Mouse (Mus musculus) embryonic facial prominence, embryonic 13.5 days (tissue): ENCODE measurements at regions not wholly inside any gene's neighbourhood (a gene's known extent, or its start where the extent isn't known, plus 50 kb on each side); places are given as distances from the start of the nearest gene placed in this dataset.
A peak's percentile ranks its signal among the peaks of the same experiment; 100 is the strongest.

ENCODE experiments used
- ATAC-seq: fragments of 200-750 bp; cut with Nextera tagmentation; 2 replicates; pipeline ENCODE4 v1.8.0; 2017; ENCODE audit warnings: low read depth; ENCODE audit not compliant: insufficient number of reproducible peaks, insufficient read depth, low FRiP score, low TSS enrichment
- H3K27ac ChIP-seq: fragments of 300-500 bp; sonication (generic); 2 replicates; pipeline ENCODE4 v1.5.1; 2015; ENCODE audit warnings: moderate library complexity, mild to moderate bottlenecking, inconsistent platforms
- H3K27me3 ChIP-seq: fragments of 300-500 bp; sonication (generic); 2 replicates; pipeline ENCODE4 v1.6.1; 2015; ENCODE audit warnings: mild to moderate bottlenecking, inconsistent platforms
- H3K36me3 ChIP-seq: fragments of 300-500 bp; sonication (generic); 2 replicates; pipeline ENCODE4 v1.6.1; 2015; ENCODE audit warnings: mild to moderate bottlenecking, inconsistent platforms
- H3K4me1 ChIP-seq: fragments of 300-500 bp; sonication (generic); 2 replicates; pipeline ENCODE4 v1.6.1; 2015; ENCODE audit warnings: inconsistent platforms
- H3K4me2 ChIP-seq: fragments of 300-500 bp; sonication (generic); 2 replicates; pipeline ENCODE4 v1.6.1; 2015; ENCODE audit warnings: moderate library complexity, mild to moderate bottlenecking, inconsistent platforms
- H3K4me3 ChIP-seq: fragments of 300-500 bp; sonication (generic); 2 replicates; pipeline ENCODE4 v1.5.1; 2015; ENCODE audit warnings: mild to moderate bottlenecking, inconsistent platforms
- H3K9ac ChIP-seq: fragments of 300-500 bp; sonication (generic); 2 replicates; pipeline ENCODE4 v1.6.1; 2015; ENCODE audit warnings: mild to moderate bottlenecking, inconsistent platforms
- H3K9me3 ChIP-seq: fragments of 300-500 bp; sonication (generic); 2 replicates; pipeline ENCODE4 v1.6.1; 2016; ENCODE audit warnings: inconsistent platforms
- WGBS: fragments of 180-500 bp; shearing (Covaris S2); methylation state at CpG from one replicate; pipeline ENCODE4 v1.1.7; 2015; ENCODE audit warnings: mixed read lengths; 5-methylcytosine and 5-hydroxymethylcytosine counted together

DNA sequence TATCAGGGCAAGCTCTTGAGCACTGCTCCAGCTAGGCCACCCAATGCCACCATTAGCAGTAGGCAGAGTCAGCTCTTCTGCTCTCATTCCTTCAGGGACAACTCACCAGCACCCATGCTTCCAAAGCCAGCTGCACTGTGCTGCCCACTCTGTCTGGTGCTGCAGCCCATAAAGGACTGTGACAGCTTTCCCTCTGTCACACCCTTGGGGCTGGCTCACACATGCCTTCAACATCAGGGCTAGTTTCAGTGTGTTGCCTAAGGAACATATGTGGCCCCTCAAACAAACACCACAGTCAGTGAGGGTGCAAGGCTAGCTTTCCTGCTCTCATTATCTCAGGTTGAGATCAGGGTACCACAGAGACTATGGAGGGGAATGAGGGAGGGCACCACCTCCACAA is 75.3 kb downstream of the Gm19965 start:
- H3K9me3 ChIP-seq, result no peaks in the 10 kb centered on the region
- 0 out of 2 replicates have a peak, but pooled peaks have one; percentile 56 for ATAC-seq
- H3K36me3 ChIP-seq, result no peaks in the 10 kb centered on the region
- no peak overlapping the region for H3K27ac ChIP-seq
- no peak overlapping the region for H3K4me2 ChIP-seq
- H3K4me3 ChIP-seq, result no peak overlapping the region
- H3K4me1 ChIP-seq, result no peaks in the 10 kb centered on the region
- no peak overlapping the region for H3K9ac ChIP-seq
- no peaks in the 10 kb centered on the region for H3K27me3 ChIP-seq

DNA sequence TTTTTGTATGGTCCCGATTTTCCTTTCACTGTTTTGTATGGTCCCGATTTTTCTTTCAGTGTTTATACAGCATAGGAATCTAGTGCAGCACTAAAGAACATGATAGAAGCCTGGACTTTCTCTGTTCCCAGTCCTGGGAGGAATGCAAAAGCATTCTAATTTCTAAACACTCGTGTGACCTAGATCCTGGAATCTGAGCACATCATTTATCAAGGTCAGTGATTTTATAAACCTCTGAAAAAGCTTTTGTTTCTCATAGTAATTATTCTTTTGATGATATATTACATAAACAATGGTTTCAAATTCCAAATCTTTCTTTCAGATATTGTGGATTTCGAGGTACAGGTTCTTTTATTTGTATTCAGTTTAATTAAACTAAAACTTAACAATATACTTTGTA is 93.7 kb downstream of the Gm19965 start:
- Histone ChIP-seq H3K9me3 (no peaks in the 10 kb centered on the region), H3K9ac (no peak overlapping the region), H3K27ac (no peak overlapping the region), H3K4me2 (no peak overlapping the region), H3K36me3 (no peaks in the 10 kb centered on the region), H3K4me1 (no peaks in the 10 kb centered on the region), H3K27me3 (no peaks in the 10 kb centered on the region), H3K4me3 (no peak overlapping the region)
- WGBS, result 65% methylated on average over 4 of the region's 4 CpGs
- no peak for ATAC-seq

DNA sequence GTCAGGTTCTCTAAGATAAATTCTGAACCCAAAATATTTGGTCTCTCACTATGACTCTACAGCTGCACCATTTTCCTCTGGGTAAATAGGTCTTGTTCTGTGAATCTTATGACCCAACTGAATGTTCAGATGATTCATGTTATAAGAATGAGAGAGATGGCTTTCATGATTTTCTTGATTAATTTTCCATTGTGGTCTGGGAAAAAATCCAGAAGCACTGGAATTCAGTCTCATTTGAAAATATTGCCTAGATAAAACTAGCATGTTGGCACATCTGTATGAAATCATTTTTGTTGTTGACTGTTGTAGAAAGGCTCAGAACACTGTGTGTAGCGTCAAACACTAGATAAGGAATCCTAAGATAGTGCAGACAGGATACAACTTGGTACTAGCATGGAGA is 102.4 kb downstream of the Gm19965 start:
- Histone ChIP-seq H3K36me3 (no peaks in the 10 kb centered on the region), H3K27ac (no peak overlapping the region), H3K9ac (no peak overlapping the region), H3K4me3 (no peak overlapping the region), H3K27me3 (no peaks in the 10 kb centered on the region), H3K4me1 (no peaks in the 10 kb centered on the region), H3K4me2 (no peak overlapping the region), H3K9me3 (no peaks in the 10 kb centered on the region)
- no peak for ATAC-seq
- WGBS, result 68% methylated on average over 1 of the region's 1 CpGs
